Mouse (Mus musculus) forebrain, embryonic 11.5 days (tissue): ENCODE data around the gene Add3. TPM values are rescaled to one million over a fixed set of nuclear protein-coding genes. Genes with fewer than 3 reads are reported as not detected.

Experiments used
- ATAC-seq: fragments of 200-750 bp; cut with Nextera tagmentation; replicated peaks from 2 replicates; pipeline ENCODE4 v1.8.0; 2017; ENCODE audit warnings: moderate TSS enrichment; ENCODE audit not compliant: low FRiP score
- DNase-seq: peaks from one replicate; pipeline ENCODE4 v3.0.0-alpha.2; 2017; ENCODE audit warnings: low spot score
- H3K27ac ChIP-seq: fragments of 300-500 bp; sonication (generic); 2 replicates; pipeline ENCODE4 v1.5.1; 2014; ENCODE audit warnings: low read depth, low read length
- H3K27me3 ChIP-seq: fragments of 300-500 bp; sonication (generic); 2 replicates; pipeline ENCODE4 v1.6.1; 2014; ENCODE audit warnings: mild to moderate bottlenecking, low read length, mixed read lengths; ENCODE audit not compliant: control insufficient read depth, insufficient read depth
- H3K36me3 ChIP-seq: fragments of 300-500 bp; sonication (generic); 2 replicates; pipeline ENCODE4 v1.6.1; 2014; ENCODE audit warnings: mild to moderate bottlenecking, low read length, moderate library complexity, mixed read lengths; ENCODE audit not compliant: control insufficient read depth, insufficient read depth
- H3K4me1 ChIP-seq: fragments of 300-500 bp; sonication (generic); replicated peaks from 2 replicates; pipeline ENCODE4 v1.6.1; 2014; ENCODE audit warnings: low read length, mixed read lengths; ENCODE audit not compliant: control insufficient read depth, insufficient read depth
- H3K4me2 ChIP-seq: fragments of 300-500 bp; sonication (generic); 2 replicates; pipeline ENCODE4 v1.6.1; 2014; ENCODE audit warnings: low read depth, mild to moderate bottlenecking, low read length, moderate library complexity, mixed read lengths; ENCODE audit not compliant: severe bottlenecking
- H3K4me3 ChIP-seq: fragments of 300-500 bp; sonication (generic); 2 replicates; pipeline ENCODE4 v1.5.1; 2014; ENCODE audit warnings: low read depth, low read length
- H3K9ac ChIP-seq: fragments of 300-500 bp; sonication (generic); 2 replicates; pipeline ENCODE4 v1.6.1; 2014; ENCODE audit warnings: low read length
- H3K9me3 ChIP-seq: fragments of 300-500 bp; sonication (generic); 2 replicates; pipeline ENCODE4 v1.6.1; 2016; ENCODE audit warnings: low read length, mixed read lengths; ENCODE audit not compliant: control insufficient read depth
- WGBS: fragments of 180-500 bp; shearing (Covaris S2); extraction: QIAGEN DNeasy Blood & Tissue Kit; methylation state at CpG from one replicate; pipeline ENCODE4 v1.1.7; 2014; 5-methylcytosine and 5-hydroxymethylcytosine counted together
- polyA plus RNA-seq: library from polyadenylated mRNA; unstranded; fragments of >200 nt; fragmentation: Nextera tagmentation; extraction: Ambion mirVana; gene quantifications from 2 replicates; pipeline ENCODE4 v1.2.1, GENCODE M21; 2014

Add3 gene
- polyA plus RNA-seq, 1 experiment from 2014 or later = 61.5 TPM

GRCm38 (mm10) chr19:53191867-53192487, 51.7 kb downstream of the Add3 start:
- ATAC-seq = no peak
- Histone ChIP-seq H3K36me3 (no peaks in the 10 kb centered on the region), H3K4me2 (no peak overlapping the region), H3K27me3 (no peaks in the 10 kb centered on the region), H3K4me3 (no peak overlapping the region), H3K9me3 (no peaks in the 10 kb centered on the region), H3K4me1 (peaks cover 3% of the 10 kb centered on the region; the same call in 1 of the 2 replicates), H3K27ac (no peak overlapping the region), H3K9ac (no peak overlapping the region)
- 74% methylated on average over 6 of the region's 6 CpGs for WGBS
- no peak for DNase-seq

- DNase-seq (no peak), ATAC-seq (no peak)
- H3K4me2 ChIP-seq = no peak overlapping the region
- 84% methylated on average over 2 of the region's 2 CpGs for WGBS
- H3K27ac ChIP-seq = no peak overlapping the region
- peaks cover 3% of the 10 kb centered on the region; the same call in 1 of the 2 replicates for H3K4me1 ChIP-seq
- no peaks in the 10 kb centered on the region for H3K9me3 ChIP-seq
- no peak overlapping the region for H3K9ac ChIP-seq
- no peak overlapping the region for H3K4me3 ChIP-seq
- H3K27me3 ChIP-seq = no peaks in the 10 kb centered on the region
- no peaks in the 10 kb centered on the region for H3K36me3 ChIP-seq
Measured at GRCm38 (mm10) chr19:53193190-53193589, 52.9 kb downstream of the Add3 start.

GRCm38 (mm10) chr19:53193964-53194582, 53.8 kb downstream of the Add3 start:
- ATAC-seq = no peak

GRCm38 (mm10) chr19:53194751-53195520, 54.7 kb downstream of the Add3 start:
- no peak overlapping the region for H3K4me2 ChIP-seq
- H3K4me3 ChIP-seq = no peak overlapping the region
- 60% methylated on average over 9 of the region's 9 CpGs for WGBS
- no peak overlapping the region for H3K9ac ChIP-seq
- no peaks in the 10 kb centered on the region for H3K9me3 ChIP-seq
- H3K4me1 ChIP-seq = peaks cover 3% of the 10 kb centered on the region; the same call in 1 of the 2 replicates
- no peaks in the 10 kb centered on the region for H3K36me3 ChIP-seq
- ATAC-seq (no peak), DNase-seq (no peak)
- H3K27ac ChIP-seq = no peak overlapping the region
- H3K27me3 ChIP-seq = no peaks in the 10 kb centered on the region

More at GRCm38 (mm10) chr19:53193964-53194582, 53.8 kb downstream of the Add3 start:
- Histone ChIP-seq H3K9me3 (no peaks in the 10 kb centered on the region), H3K36me3 (no peaks in the 10 kb centered on the region), H3K4me3 (no peak overlapping the region), H3K4me2 (no peak overlapping the region), H3K27me3 (no peaks in the 10 kb centered on the region), H3K27ac (no peak overlapping the region), H3K4me1 (peaks cover 3% of the 10 kb centered on the region; the same call in 1 of the 2 replicates), H3K9ac (no peak overlapping the region)
- no peak for DNase-seq
- WGBS = 72% methylated on average over 11 of the region's 11 CpGs

- peaks cover 3% of the 10 kb centered on the region; the same call in 1 of the 2 replicates for H3K4me1 ChIP-seq
- no peak overlapping the region for H3K27ac ChIP-seq
- ATAC-seq = no peak
- H3K4me2 ChIP-seq = no peak overlapping the region
- H3K36me3 ChIP-seq = no peaks in the 10 kb centered on the region
- 89% methylated on average over 10 of the region's 10 CpGs for WGBS
- no peaks in the 10 kb centered on the region for H3K9me3 ChIP-seq
- DNase-seq = no peak
- H3K4me3 ChIP-seq = no peak overlapping the region
- no peak overlapping the region for H3K9ac ChIP-seq
- H3K27me3 ChIP-seq = no peaks in the 10 kb centered on the region
Measured at GRCm38 (mm10) chr19:53196961-53197360, 56.7 kb downstream of the Add3 start.

- H3K4me3 ChIP-seq = no peak overlapping the region
- ATAC-seq = no peak
- no peaks in the 10 kb centered on the region for H3K27me3 ChIP-seq
- WGBS = 83% methylated on average over 7 of the region's 7 CpGs
- H3K36me3 ChIP-seq = no peaks in the 10 kb centered on the region
- DNase-seq = no peak
- H3K4me1 ChIP-seq = peaks cover 3% of the 10 kb centered on the region; the same call in 1 of the 2 replicates
- no peak overlapping the region for H3K4me2 ChIP-seq
- H3K27ac ChIP-seq = no peak overlapping the region
- H3K9me3 ChIP-seq = no peaks in the 10 kb centered on the region
- no peak overlapping the region for H3K9ac ChIP-seq
Measured at GRCm38 (mm10) chr19:53197766-53198165, 57.5 kb downstream of the Add3 start.

- H3K27me3 ChIP-seq = no peaks in the 10 kb centered on the region
- ATAC-seq = no peak
- no peak overlapping the region for H3K9ac ChIP-seq
- 90% methylated on average over 17 of the region's 17 CpGs for WGBS
- no peak overlapping the region for H3K4me3 ChIP-seq
- H3K4me2 ChIP-seq = no peak overlapping the region
- no peaks in the 10 kb centered on the region for H3K36me3 ChIP-seq
- no peak for DNase-seq
- H3K4me1 ChIP-seq = peaks cover 3% of the 10 kb centered on the region; the same call in 1 of the 2 replicates
- H3K9me3 ChIP-seq = no peaks in the 10 kb centered on the region
- no peak overlapping the region for H3K27ac ChIP-seq
Measured at GRCm38 (mm10) chr19:53198706-53199572, 58.7 kb downstream of the Add3 start.

- WGBS = 93% methylated on average over 9 of the region's 9 CpGs
- Histone ChIP-seq H3K27ac (no peak overlapping the region), H3K27me3 (no peaks in the 10 kb centered on the region), H3K4me1 (no peaks in the 10 kb centered on the region; the same call in 1 of the 2 replicates), H3K4me2 (no peak overlapping the region), H3K4me3 (no peak overlapping the region), H3K36me3 (no peaks in the 10 kb centered on the region), H3K9ac (no peak overlapping the region), H3K9me3 (no peaks in the 10 kb centered on the region)
- ATAC-seq (no peak), DNase-seq (no peak)
Measured at GRCm38 (mm10) chr19:53199711-53200110, 59.5 kb downstream of the Add3 start.
